Comparison of ENCODE assay signal across 10 mouse cellular contexts in the genomic region with DNA sequence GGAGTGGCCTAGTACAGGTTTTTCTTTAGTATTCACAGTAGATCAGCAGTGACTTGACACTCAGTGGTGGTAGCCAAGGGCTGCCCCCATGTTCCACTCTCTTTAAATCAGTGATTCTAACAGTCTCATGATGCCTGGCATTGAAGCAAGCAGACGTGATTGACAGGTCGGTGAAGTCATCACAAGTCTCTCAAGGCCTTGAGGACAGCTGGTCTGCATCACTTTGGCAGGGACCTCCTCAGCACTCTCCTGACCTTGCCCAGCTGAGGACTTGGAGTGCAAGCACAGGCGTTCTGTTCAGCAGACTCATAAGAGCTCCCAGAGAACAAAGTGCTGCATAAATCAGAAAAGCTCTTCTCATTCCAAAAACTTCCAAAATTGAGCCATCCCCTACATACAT.
DNase-seq lines count a peak whose midpoint lies in the region; ATAC-seq and TF ChIP-seq lines count a peak whose summit lies in the region.
"Had no signal": no experiment of that assay in that cellular context is flagged by ENCODE, and none has a peak within 500 bp of the region (broad histone marks: within the 10 kb centered on the region; RNA-seq: fewer than 3 reads in every experiment).

No protein-coding gene starts in this region.

- no peaks in the 10 kb centered on the region for H3K9me3 ChIP-seq in forebrain, embryonic 13.5 days (replicated peaks)
- H3K9me3 ChIP-seq in forebrain, embryonic 10.5 days: no peaks in the 10 kb centered on the region
- no peaks in the 10 kb centered on the region for H3K9me3 ChIP-seq in heart, embryonic 16.5 days (replicated peaks; ENCODE audit: control insufficient read depth, low read length)
- H3K9me3 ChIP-seq in stomach, postnatal 0 days (ENCODE audit: control insufficient read depth, low read length): no peaks in the 10 kb centered on the region
- H3K9me3 ChIP-seq: lung, embryonic 15.5 days had no signal

- no peaks in the 10 kb centered on the region for H3K36me3 ChIP-seq in forebrain, embryonic 13.5 days (ENCODE audit: poor library complexity, severe bottlenecking)
- H3K36me3 ChIP-seq in forebrain, embryonic 10.5 days (replicated peaks): no peaks in the 10 kb centered on the region
- H3K36me3 ChIP-seq in heart, embryonic 16.5 days (ENCODE audit: control insufficient read depth, insufficient read depth): no peaks in the 10 kb centered on the region
- no peaks in the 10 kb centered on the region for H3K36me3 ChIP-seq in stomach, postnatal 0 days (ENCODE audit: control insufficient read depth, insufficient read depth, low read length)
- H3K36me3 ChIP-seq: lung, embryonic 15.5 days had no signal

- no peaks in the 10 kb centered on the region for H3K27me3 ChIP-seq in forebrain, embryonic 13.5 days
- no peaks in the 10 kb centered on the region for H3K27me3 ChIP-seq in forebrain, embryonic 10.5 days (ENCODE audit: poor library complexity, severe bottlenecking)
- no peaks in the 10 kb centered on the region for H3K27me3 ChIP-seq in heart, embryonic 16.5 days (ENCODE audit: control insufficient read depth, insufficient read depth, low read length)
- H3K27me3 ChIP-seq in stomach, postnatal 0 days (ENCODE audit: control insufficient read depth, insufficient read depth, low read length): no peaks in the 10 kb centered on the region
- H3K27me3 ChIP-seq: lung, embryonic 15.5 days had no signal

- TF ChIP-seq CTCF in stomach, postnatal 0 days (IDR thresholded peaks at IDR 0.05; ENCODE audit: low read depth): no peak

- WGBS in forebrain, embryonic 13.5 days: 62% methylated on average over 3 of the region's 3 CpGs
- WGBS in forebrain, embryonic 10.5 days: 61% methylated on average over 3 of the region's 3 CpGs
- 20% methylated on average over 3 of the region's 3 CpGs for WGBS in heart, embryonic 16.5 days
- 47% methylated on average over 3 of the region's 3 CpGs for WGBS in stomach, postnatal 0 days

- ATAC-seq in forebrain, embryonic 13.5 days: peak; percentile 23; the same call in 1 of the 2 replicates
- peak; percentile 60; the same call in 1 of the 2 replicates for ATAC-seq in heart, embryonic 16.5 days (replicated peaks; ENCODE audit: extremely low read depth, insufficient read depth, low FRiP score)
- ATAC-seq in stomach, postnatal 0 days (ENCODE audit: low FRiP score, low TSS enrichment): peak; percentile 25; the same call in 1 of the 2 replicates

- H3K4me3 ChIP-seq in forebrain, embryonic 13.5 days: no peak overlapping the region
- H3K4me3 ChIP-seq in forebrain, embryonic 10.5 days: no peak overlapping the region
- H3K4me3 ChIP-seq in heart, embryonic 16.5 days (ENCODE audit: low read length): no peak overlapping the region
- no peak overlapping the region for H3K4me3 ChIP-seq in stomach, postnatal 0 days (ENCODE audit: low read depth, low read length)
- H3K4me3 ChIP-seq: layer of hippocampus, adult 2 months; lung, embryonic 15.5 days had no signal

- no peak overlapping the region for H3K9ac ChIP-seq in forebrain, embryonic 13.5 days
- no peak overlapping the region for H3K9ac ChIP-seq in heart, embryonic 16.5 days (ENCODE audit: low read length)
- H3K9ac ChIP-seq in stomach, postnatal 0 days (ENCODE audit: low read length): no peak overlapping the region
- H3K9ac ChIP-seq: lung, embryonic 15.5 days had no signal

- H3K4me1 ChIP-seq in forebrain, embryonic 13.5 days: 0 out of 2 replicates have a peak, but pooled peaks cover 7% of the 10 kb centered on the region
- peaks cover 16% of the 10 kb centered on the region for H3K4me1 ChIP-seq in forebrain, embryonic 10.5 days
- peaks cover 11% of the 10 kb centered on the region for H3K4me1 ChIP-seq in heart, embryonic 16.5 days (ENCODE audit: control insufficient read depth, insufficient read depth, low read length)
- no peaks in the 10 kb centered on the region for H3K4me1 ChIP-seq in stomach, postnatal 0 days (replicated peaks; ENCODE audit: control insufficient read depth, insufficient read depth)

- DNase-seq in forebrain, embryonic 10.5 days (ENCODE audit: extremely low spot score, low spot score): no peak
- DNase-seq in ovary, postnatal 36 days (ENCODE audit: low spot score): peak; percentile 32
- no peak for DNase-seq in ovary, postnatal 10 days (ENCODE audit: low spot score)
- no peak for DNase-seq in stomach, postnatal 0 days (ENCODE audit: low spot score)
- no peak for DNase-seq in thymus, postnatal 10 days (ENCODE audit: low spot score in 2 of 2)
- no peak for DNase-seq in layer of hippocampus, adult 8-10 months (ENCODE audit: low spot score in 2 of 2)

- no peak overlapping the region for H3K4me2 ChIP-seq in forebrain, embryonic 13.5 days
- H3K4me2 ChIP-seq in heart, embryonic 16.5 days (ENCODE audit: low read depth, low read length): no peak overlapping the region
- no peak overlapping the region for H3K4me2 ChIP-seq in stomach, postnatal 0 days (replicated peaks; ENCODE audit: low read depth)
- H3K4me2 ChIP-seq: lung, embryonic 15.5 days had no signal

- no peak for TF ChIP-seq EP300 in stomach, postnatal 0 days (optimal IDR thresholded peaks at IDR 0.05)

- H3K27ac ChIP-seq in forebrain, embryonic 13.5 days: no peak overlapping the region
- H3K27ac ChIP-seq in forebrain, embryonic 10.5 days: no peak overlapping the region; the same call in 1 of the 2 replicates
- no peak overlapping the region for H3K27ac ChIP-seq in heart, embryonic 16.5 days (ENCODE audit: low read length)
- H3K27ac ChIP-seq in stomach, postnatal 0 days (replicated peaks): no peak overlapping the region
- H3K27ac ChIP-seq: layer of hippocampus, adult 2 months; lung, embryonic 15.5 days had no signal
